Mouse (Mus musculus) lung, adult 2 months (tissue): ENCODE measurements at regions not wholly inside any gene's neighbourhood (a gene's known extent, or its start where the extent isn't known, plus 50 kb on each side); places are given as distances from the start of the nearest gene placed in this dataset.

Experiments used
- CTCF ChIP-seq: fragments of 200-500 bp; IDR thresholded peaks from 2 replicates; pipeline ENCODE4 v1.5.1; 2011; ENCODE audit warnings: mild to moderate bottlenecking, low read length, control low read depth; ENCODE audit not compliant: insufficient read depth
- POLR2A ChIP-seq: fragments of 200-500 bp; IDR thresholded peaks from 2 replicates; pipeline ENCODE4 v1.6.1; 2011; ENCODE audit warnings: low read depth, mild to moderate bottlenecking, control low read depth, low read length, borderline replicate concordance; ENCODE audit errors: extremely low read depth

GRCm38 (mm10) chr10:100718574-100718973 lies 128.3 kb downstream of the 1700017N19Rik start:
- TF ChIP-seq POLR2A (no peak), CTCF (no peak)
